Mouse (Mus musculus) cerebellum, adult 2 months (tissue): ENCODE results near the gene Asb11.

ENCODE experiments used
- CTCF ChIP-seq: fragments of 200-500 bp; IDR thresholded peaks from 2 replicates; pipeline ENCODE4 v1.5.1; 2011; ENCODE audit warnings: low read depth, mild to moderate bottlenecking, control low read depth, low read length, moderate library complexity, borderline replicate concordance; ENCODE audit not compliant: insufficient read depth
- POLR2A ChIP-seq: fragments of 200-500 bp; IDR thresholded peaks from 2 replicates; pipeline ENCODE4 v1.6.1; 2011; ENCODE audit warnings: low read length, control low read depth, borderline replicate concordance; ENCODE audit not compliant: insufficient read depth

DNA sequence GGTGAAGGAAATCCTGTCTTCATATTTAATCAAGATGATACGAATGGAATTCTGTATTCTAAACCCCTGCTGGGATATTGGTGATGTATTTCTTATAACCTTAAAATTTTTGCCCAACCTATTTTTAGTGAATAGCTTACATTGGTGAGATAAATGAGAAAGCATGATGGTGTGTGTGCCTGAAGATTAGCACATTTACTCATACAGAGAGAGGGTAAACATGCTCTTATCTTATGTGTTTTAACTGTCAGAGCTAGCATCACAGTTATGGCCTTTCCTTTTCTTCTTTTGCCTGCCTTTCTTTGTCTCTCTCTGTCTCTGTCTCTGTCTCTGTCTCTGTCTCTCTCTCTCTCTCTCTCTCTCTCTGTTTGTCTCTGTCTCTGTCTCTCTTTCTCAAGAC lies 12.0 kb upstream of the Asb11 start:
- TF ChIP-seq CTCF (no peak), POLR2A (no peak)
